Mouse (Mus musculus) heart, embryonic 12.5 days (tissue): ENCODE results near the gene Mef2b. TPM values are rescaled to one million over a fixed set of nuclear protein-coding genes. Genes with fewer than 3 reads are reported as not detected.

Source experiments
- microRNA-seq: library from miRNA; unstranded; fragments of <30 nt; microRNA quantifications from one replicate; pipeline ENCODE4, GENCODE M21; 2017
- polyA plus RNA-seq: library from polyadenylated mRNA; unstranded; fragments of >200 nt; fragmentation: Nextera tagmentation; extraction: Ambion mirVana; gene quantifications from 2 replicates; pipeline ENCODE4 v1.2.1, GENCODE M21; 2016

Mef2b gene
- polyA plus RNA-seq, 1 experiment from 2014 or later, result not detected

Small RNA genes lying within 50 kb of the gene (microRNA-seq; reads per million reads assigned to microRNA genes)
- gene Mir7066, result not detected

Other genes starting within 250 kb of the Mef2b start
- 1.9 and 3.1 TPM in 2 replicates for gene Tssk6, start 237.5 kb upstream of the Mef2b start, polyA plus RNA-seq
- gene Ndufa13, start 237.2 kb upstream of the Mef2b start, polyA plus RNA-seq, result 309 and 314 TPM in 2 replicates
- gene Yjefn3, start 237.0 kb upstream of the Mef2b start, polyA plus RNA-seq, result 7.4 and 8.9 TPM in 2 replicates
- 55.6 and 59.2 TPM in 2 replicates for gene Gatad2a, start 143.3 kb upstream of the Mef2b start, polyA plus RNA-seq
- gene Mau2, start 97.0 kb upstream of the Mef2b start, polyA plus RNA-seq, result 39.9 and 42.1 TPM in 2 replicates
- gene Sugp1, start 96.9 kb upstream of the Mef2b start, polyA plus RNA-seq, result 32.7 and 34.0 TPM in 2 replicates
- 1.3 and 1.6 TPM in 2 replicates for gene Tm6sf2, start 66.8 kb upstream of the Mef2b start, polyA plus RNA-seq
- 0.11 and 0.24 TPM in 2 replicates for gene Hapln4, start 56.3 kb upstream of the Mef2b start, polyA plus RNA-seq
- 0.17 and 0.31 TPM in 2 replicates for gene Ncan, start 18.8 kb upstream of the Mef2b start, polyA plus RNA-seq
- gene Nr2c2ap, start 8.4 kb upstream of the Mef2b start, polyA plus RNA-seq, result 28.5 and 29.1 TPM in 2 replicates
- 17.7 and 18.7 TPM in 2 replicates for gene Rfxank, start 557 bp upstream of the Mef2b start, polyA plus RNA-seq
- 30.3 and 38.1 TPM in 2 replicates for gene Borcs8, start 212 bp upstream of the Mef2b start, polyA plus RNA-seq
- 98.0 and 100 TPM in 2 replicates for gene Tmem161a, start 32.6 kb downstream of the Mef2b start, polyA plus RNA-seq
- gene Slc25a42, start 72.6 kb downstream of the Mef2b start, polyA plus RNA-seq, result 8.5 and 9.7 TPM in 2 replicates
- 33.8 and 36.0 TPM in 2 replicates for gene Sugp2, start 94.5 kb downstream of the Mef2b start, polyA plus RNA-seq
- gene Armc6, start 94.8 kb downstream of the Mef2b start, polyA plus RNA-seq, result 22.6 and 23.4 TPM in 2 replicates
- 46.0 and 48.4 TPM in 2 replicates for gene Homer3, start 143.1 kb downstream of the Mef2b start, polyA plus RNA-seq
- 32.8 and 34.3 TPM in 2 replicates for gene Ddx49, start 162.8 kb downstream of the Mef2b start, polyA plus RNA-seq
- gene Cope, start 162.8 kb downstream of the Mef2b start, polyA plus RNA-seq, result 251 and 272 TPM in 2 replicates
- gene Cers1, start 176.1 kb downstream of the Mef2b start, polyA plus RNA-seq, result 2.1 and 2.5 TPM in 2 replicates
- gene Gdf1, start 190.1 kb downstream of the Mef2b start, polyA plus RNA-seq, result 2.1 TPM in 2 replicates
- gene Upf1, start 213.6 kb downstream of the Mef2b start, polyA plus RNA-seq, result 24.5 and 25.5 TPM in 2 replicates
- 2.7 and 3.6 TPM in 2 replicates for gene Comp, start 233.8 kb downstream of the Mef2b start, polyA plus RNA-seq